Mouse (Mus musculus) limb, embryonic 14.5 days (tissue): Measurements from ENCODE around the gene Fgb. TPM values are rescaled to one million over a fixed set of nuclear protein-coding genes. Genes with fewer than 3 reads are reported as not detected.

Experiments used
- ATAC-seq: fragments of 200-750 bp; cut with Nextera tagmentation; 2 replicates; pipeline ENCODE4 v1.8.0; 2017; ENCODE audit warnings: low read depth, moderate number of reproducible peaks, moderate TSS enrichment; ENCODE audit not compliant: low FRiP score
- DNase-seq: peaks from one replicate; pipeline ENCODE4 v3.0.0-alpha.2; 2015; ENCODE audit warnings: low spot score
- H3K27ac ChIP-seq: fragments of 300-500 bp; sonication (generic); replicated peaks from 2 replicates; pipeline ENCODE4 v1.5.1; 2014; ENCODE audit warnings: low read depth, mild to moderate bottlenecking, low read length, moderate library complexity, mixed read lengths
- H3K27me3 ChIP-seq: fragments of 300-500 bp; sonication (generic); 2 replicates; pipeline ENCODE4 v1.6.1; 2014; ENCODE audit warnings: low read length, mixed read lengths; ENCODE audit not compliant: control insufficient read depth, insufficient read depth
- H3K36me3 ChIP-seq: fragments of 300-500 bp; sonication (generic); 2 replicates; pipeline ENCODE4 v1.6.1; 2014; ENCODE audit warnings: mild to moderate bottlenecking, low read length, moderate library complexity, mixed read lengths; ENCODE audit not compliant: control insufficient read depth, insufficient read depth
- H3K4me1 ChIP-seq: fragments of 300-500 bp; sonication (generic); 2 replicates; pipeline ENCODE4 v1.6.1; 2014; ENCODE audit warnings: antibody characterized with exemption, low read length, mixed read lengths; ENCODE audit not compliant: control insufficient read depth, insufficient read depth
- H3K4me2 ChIP-seq: fragments of 300-500 bp; sonication (generic); replicated peaks from 2 replicates; pipeline ENCODE4 v1.6.1; 2014; ENCODE audit warnings: low read depth, mild to moderate bottlenecking, low read length, moderate library complexity; ENCODE audit not compliant: severe bottlenecking
- H3K4me3 ChIP-seq: fragments of 300-500 bp; sonication (generic); replicated peaks from 2 replicates; pipeline ENCODE4 v1.5.1; 2014; ENCODE audit warnings: low read length
- H3K9ac ChIP-seq: fragments of 300-500 bp; sonication (generic); 2 replicates; pipeline ENCODE4 v1.6.1; 2014; ENCODE audit warnings: mild to moderate bottlenecking, low read depth, low read length, moderate library complexity; ENCODE audit not compliant: severe bottlenecking
- H3K9me3 ChIP-seq: fragments of 300-500 bp; sonication (generic); 2 replicates; pipeline ENCODE4 v1.6.1; 2016; ENCODE audit warnings: low read length; ENCODE audit not compliant: control insufficient read depth
- POLR2A ChIP-seq: fragments of 200-500 bp; IDR thresholded peaks from 2 replicates; pipeline ENCODE4 v1.8.0; 2012; ENCODE audit warnings: inconsistent platforms, mild to moderate bottlenecking, moderate library complexity, borderline replicate concordance; ENCODE audit not compliant: insufficient read depth, insufficient read length; ENCODE audit errors: extremely low read depth
- WGBS: fragments of 180-500 bp; shearing (Covaris S2); extraction: QIAGEN DNeasy Blood & Tissue Kit; methylation state at CpG from one replicate; pipeline ENCODE4 v1.1.7; 2014; 5-methylcytosine and 5-hydroxymethylcytosine counted together
- polyA plus RNA-seq, 2 experiments: library from polyadenylated mRNA; depleted of rRNA in 1 of 2; stranded (reverse) in 1 of 2; unstranded in 1 of 2; fragments of >200 nt; fragmentation: Nextera tagmentation in 1 of 2; extraction: Ambion mirVana in 1 of 2; gene quantifications; 2 replicates each; pipeline versions ENCODE4 v1.2.1 to v1.2.3; 2012 to 2014

Gene Fgb
- polyA plus RNA-seq, 2 experiments: 0.34 TPM; not detected in 1

GRCm38 (mm10) chr3:83011136-83011535 lies 38.5 kb downstream of the Fgb start:
- no peak overlapping the region for H3K4me3 ChIP-seq
- H3K9me3 ChIP-seq: no peaks in the 10 kb centered on the region
- no peak for TF ChIP-seq POLR2A
- H3K9ac ChIP-seq: no peak overlapping the region
- 92% methylated on average over 4 of the region's 4 CpGs for WGBS
- H3K36me3 ChIP-seq: no peaks in the 10 kb centered on the region
- no peaks in the 10 kb centered on the region for H3K27me3 ChIP-seq
- ATAC-seq (no peak), DNase-seq (no peak)
- no peak overlapping the region for H3K27ac ChIP-seq
- no peaks in the 10 kb centered on the region for H3K4me1 ChIP-seq
- no peak overlapping the region for H3K4me2 ChIP-seq

- TF ChIP-seq POLR2A: no peak
- Histone ChIP-seq H3K4me3 (no peak overlapping the region), H3K9ac (no peak overlapping the region), H3K9me3 (no peaks in the 10 kb centered on the region), H3K4me1 (no peaks in the 10 kb centered on the region), H3K36me3 (no peaks in the 10 kb centered on the region), H3K4me2 (no peak overlapping the region), H3K27me3 (no peaks in the 10 kb centered on the region), H3K27ac (no peak overlapping the region)
- ATAC-seq (no peak), DNase-seq (no peak)
- 66% methylated on average over 11 of the region's 11 CpGs for WGBS
Observed at GRCm38 (mm10) chr3:83010291-83010690, 39.4 kb downstream of the Fgb start.

- no peak for TF ChIP-seq POLR2A
- ATAC-seq: no peak
- no peaks in the 10 kb centered on the region for H3K27me3 ChIP-seq
- H3K36me3 ChIP-seq: no peaks in the 10 kb centered on the region
- H3K4me3 ChIP-seq: no peak within 1 kb of the TSS
- no peak within 1 kb of the TSS for H3K9ac ChIP-seq
- no peak within 1 kb of the TSS for H3K4me2 ChIP-seq
- no peaks in the 10 kb centered on the region for H3K9me3 ChIP-seq
- DNase-seq: no peak
- no peak within 1 kb of the TSS for H3K27ac ChIP-seq
- 27% methylated on average over 7 of the region's 7 CpGs for WGBS
- H3K4me1 ChIP-seq: no peaks in the 10 kb centered on the region
Observed at GRCm38 (mm10) chr3:83007557-83007956, 42.1 kb downstream of the Fgb start, which contains the start of gene Fgg. TSS of gene Fgg (plus strand) at chr3:83007724.

GRCm38 (mm10) chr3:83004801-83005200 lies 44.9 kb downstream of the Fgb start:
- ATAC-seq (no peak), DNase-seq (no peak)
- Histone ChIP-seq H3K4me2 (no peak overlapping the region), H3K9ac (no peak overlapping the region), H3K27me3 (no peaks in the 10 kb centered on the region), H3K9me3 (no peaks in the 10 kb centered on the region), H3K4me1 (no peaks in the 10 kb centered on the region), H3K27ac (no peak overlapping the region), H3K36me3 (no peaks in the 10 kb centered on the region), H3K4me3 (no peak overlapping the region)
- no peak for TF ChIP-seq POLR2A
- WGBS: 93% methylated on average over 7 of the region's 7 CpGs

- Histone ChIP-seq H3K27me3 (no peaks in the 10 kb centered on the region), H3K9me3 (no peaks in the 10 kb centered on the region), H3K27ac (no peak overlapping the region), H3K4me1 (no peaks in the 10 kb centered on the region; the same call in 1 of the 2 replicates), H3K36me3 (no peaks in the 10 kb centered on the region), H3K4me2 (no peak overlapping the region), H3K9ac (no peak overlapping the region), H3K4me3 (no peak overlapping the region)
- 92% methylated on average over 8 of the region's 8 CpGs for WGBS
- ATAC-seq: no peak
- TF ChIP-seq POLR2A: no peak
- DNase-seq: no peak
Observed at GRCm38 (mm10) chr3:83003068-83003467, 46.6 kb downstream of the Fgb start.

GRCm38 (mm10) chr3:83002191-83002590 lies 47.5 kb downstream of the Fgb start:
- DNase-seq: peak; percentile 77
- Histone ChIP-seq H3K4me3 (no peak overlapping the region), H3K27ac (no peak overlapping the region), H3K36me3 (no peaks in the 10 kb centered on the region), H3K27me3 (no peaks in the 10 kb centered on the region), H3K4me1 (no peaks in the 10 kb centered on the region; the same call in 1 of the 2 replicates), H3K4me2 (no peak overlapping the region), H3K9me3 (no peaks in the 10 kb centered on the region), H3K9ac (no peak overlapping the region)
- no peak for TF ChIP-seq POLR2A
- ATAC-seq: no peak
- 2% methylated on average over 2 of the region's 2 CpGs for whole genome bisulfite sequencing
